Mouse (Mus musculus) kidney, adult 2 months (tissue): Measurements from ENCODE around the gene Sowahd. TPM values are rescaled to one million over a fixed set of nuclear protein-coding genes. Genes with fewer than 3 reads are reported as not detected.
"Not testable (repeated sequence)": the region's sequence is repeated elsewhere in the genome, so short reads cannot be mapped to it uniquely, and the experiment has no call there.

Experiments used
- DNase-seq: peaks from one replicate; pipeline ENCODE4 v3.0.0; 2021
- H3K27ac ChIP-seq: fragments of 200-500 bp; 2 replicates; pipeline ENCODE4 v1.5.1; 2012; ENCODE audit warnings: low read depth, low read length, control low read depth, inconsistent platforms; ENCODE audit not compliant: insufficient read depth
- H3K27me3 ChIP-seq: fragments of 200-500 bp; replicated peaks from 2 replicates; pipeline ENCODE4 v1.6.1; 2012; ENCODE audit warnings: mild to moderate bottlenecking, moderate library complexity, low read length, inconsistent platforms; ENCODE audit not compliant: control insufficient read depth, insufficient read depth
- H3K36me3 ChIP-seq: fragments of 200-500 bp; 2 replicates; pipeline ENCODE4 v1.6.1; 2012; ENCODE audit warnings: mild to moderate bottlenecking, moderate library complexity, low read length, inconsistent platforms; ENCODE audit not compliant: control insufficient read depth, insufficient read depth
- H3K4me1 ChIP-seq: fragments of 200-500 bp; 2 replicates; pipeline ENCODE4 v1.6.1; 2011; ENCODE audit warnings: low read length; ENCODE audit not compliant: control insufficient read depth, insufficient read depth
- H3K4me3 ChIP-seq: fragments of 200-500 bp; 2 replicates; pipeline ENCODE4 v1.5.1; 2011; ENCODE audit warnings: mild to moderate bottlenecking, low read depth, low read length, control low read depth; ENCODE audit not compliant: insufficient read depth
- CTCF ChIP-seq: fragments of 200-500 bp; conservative IDR thresholded peaks from 2 replicates; pipeline ENCODE4 v1.5.1; 2011; ENCODE audit warnings: low read depth, mild to moderate bottlenecking, control low read depth, low read length, moderate library complexity, mixed read lengths; ENCODE audit not compliant: insufficient read depth, insufficient read length
- POLR2A ChIP-seq: fragments of 200-500 bp; IDR thresholded peaks from one replicate; pipeline ENCODE4 v1.6.1; 2011; ENCODE audit warnings: low read depth, low read length, control low read depth
- WGBS: fragments of 180-500 bp; shearing (Covaris S2); methylation state at CpG from one replicate; pipeline ENCODE4 v1.1.7; 2018; 5-methylcytosine and 5-hydroxymethylcytosine counted together
- polyA plus RNA-seq: library from polyadenylated mRNA; depleted of rRNA; stranded (reverse); fragments of >200 nt; gene quantifications from 2 replicates; pipeline ENCODE4 v1.2.3, GENCODE M21; 2012

The Sowahd gene
- polyA plus RNA-seq, 1 experiment, result 0.22 TPM

- H3K27me3 ChIP-seq, result no peaks in the 10 kb centered on the region
- no peaks in the 10 kb centered on the region for H3K4me1 ChIP-seq
- no peak overlapping the region for H3K27ac ChIP-seq
- TF ChIP-seq CTCF, result peak; percentile 56
- no peak for TF ChIP-seq POLR2A
- no peaks in the 10 kb centered on the region for H3K36me3 ChIP-seq
- DNase-seq, result peak; percentile 33
- H3K4me3 ChIP-seq, result no peak overlapping the region
- 7% methylated on average over 9 of the region's 9 CpGs for WGBS
Observed at GRCm38 (mm10) chrX:37042726-37043125, 5.9 kb upstream of the Sowahd start.

GRCm38 (mm10) chrX:37048890-37049823, 512 bp downstream of the Sowahd start:
- Histone ChIP-seq H3K36me3 (no peaks in the 10 kb centered on the region), H3K27ac (no peak overlapping the region), H3K4me1 (no peaks in the 10 kb centered on the region; the same call in 1 of the 2 replicates), H3K4me3 (peak overlapping the region; percentile 21), H3K27me3 (no peaks in the 10 kb centered on the region; the same call in 1 of the 2 replicates)
- TF ChIP-seq CTCF (no peak), POLR2A (no peak)
- peak; percentile 22 for DNase-seq
- WGBS, result 3% methylated on average over 60 of the region's 70 CpGs

- H3K4me1 ChIP-seq, result no peaks in the 10 kb centered on the region
- no peak for DNase-seq
- H3K27ac ChIP-seq, result no peak overlapping the region
- TF ChIP-seq CTCF (no peak), POLR2A (no peak)
- no peaks in the 10 kb centered on the region for H3K36me3 ChIP-seq
- no peaks in the 10 kb centered on the region for H3K27me3 ChIP-seq
- WGBS, result 80% methylated on average over 9 of the region's 9 CpGs
- no peak overlapping the region for H3K4me3 ChIP-seq
Observed at GRCm38 (mm10) chrX:37063902-37064301, 15.3 kb downstream of the Sowahd start.

GRCm38 (mm10) chrX:37067299-37067698, 18.7 kb downstream of the Sowahd start:
- no peak for DNase-seq
- Histone ChIP-seq H3K36me3 (no peaks in the 10 kb centered on the region), H3K27me3 (no peaks in the 10 kb centered on the region), H3K4me1 (no peaks in the 10 kb centered on the region), H3K27ac (no peak overlapping the region), H3K4me3 (no peak overlapping the region)
- WGBS, result 50% methylated on average over 3 of the region's 3 CpGs
- no peak for TF ChIP-seq POLR2A
- TF ChIP-seq CTCF, result no peak

GRCm38 (mm10) chrX:37068766-37069165, 20.1 kb downstream of the Sowahd start:
- no peaks in the 10 kb centered on the region for H3K4me1 ChIP-seq
- H3K27ac ChIP-seq, result no peak overlapping the region
- 87% methylated on average over 5 of the region's 5 CpGs for WGBS
- no peaks in the 10 kb centered on the region for H3K27me3 ChIP-seq
- H3K4me3 ChIP-seq, result no peak overlapping the region
- DNase-seq, result no peak
- no peak for TF ChIP-seq CTCF
- no peak for TF ChIP-seq POLR2A
- H3K36me3 ChIP-seq, result no peaks in the 10 kb centered on the region

- TF ChIP-seq POLR2A, result no peak
- TF ChIP-seq CTCF, result peak; percentile 70
- Histone ChIP-seq H3K4me1 (no peaks in the 10 kb centered on the region), H3K27me3 (no peaks in the 10 kb centered on the region), H3K4me3 (no peak overlapping the region), H3K36me3 (no peaks in the 10 kb centered on the region), H3K27ac (no peak overlapping the region)
- DNase-seq, result peak; percentile 51
- WGBS, result 29% methylated on average over 9 of the region's 9 CpGs
Observed at GRCm38 (mm10) chrX:37074262-37074892, 25.7 kb downstream of the Sowahd start.

GRCm38 (mm10) chrX:37076651-37077050, 28.0 kb downstream of the Sowahd start:
- H3K27me3 ChIP-seq, result no peaks in the 10 kb centered on the region
- TF ChIP-seq CTCF, result no peak
- no peak for TF ChIP-seq POLR2A
- no peak for DNase-seq
- WGBS, result 75% methylated on average over 8 of the region's 8 CpGs
- H3K27ac ChIP-seq, result no peak overlapping the region
- H3K4me1 ChIP-seq, result no peaks in the 10 kb centered on the region
- H3K36me3 ChIP-seq, result no peaks in the 10 kb centered on the region; the same call in 1 of the 2 replicates
- H3K4me3 ChIP-seq, result no peak overlapping the region

GRCm38 (mm10) chrX:37080345-37080744, 31.7 kb downstream of the Sowahd start:
- WGBS, result 52% methylated on average over 4 of the region's 4 CpGs
- H3K27me3 ChIP-seq, DNase-seq, H3K4me3 ChIP-seq, H3K36me3 ChIP-seq, H3K4me1 ChIP-seq, H3K27ac ChIP-seq: not testable (repeated sequence)
